Mouse (Mus musculus): ENCODE results near the gene Slc16a5. TPM values are rescaled to one million over a fixed set of nuclear protein-coding genes. Genes with fewer than 3 reads are reported as not detected.

Gene Slc16a5
- polyA plus RNA-seq (2017; shearing (Covaris generic)) = 11.8 TPM

GRCm38 (mm10) chr11:115462243-115462891 is at the start of gene Slc16a5:
TSS of gene Slc16a5 (plus strand) at chr11:115462474.

GRCm38 (mm10) chr11:115419531-115420237 is 42.6 kb upstream of the Slc16a5 start, which contains the start of the genes Atp5h and Kctd2:
TSS of gene Atp5h (minus strand) at chr11:115419962.
TSS of gene Kctd2 (plus strand) at chr11:115420128.

GRCm38 (mm10) chr11:115439906-115440595 is 22.2 kb upstream of the Slc16a5 start, which contains the start of gene Trim80:
TSS of gene Trim80 (plus strand) at chr11:115440545.

GRCm38 (mm10) chr11:115475025-115475757 is 12.9 kb downstream of the Slc16a5 start, which contains the start of gene Armc7:
TSS of gene Armc7 (plus strand) at chr11:115475667.

GRCm38 (mm10) chr11:115491356-115492083 is 29.2 kb downstream of the Slc16a5 start, which contains the start of gene Nt5c:
TSS of gene Nt5c (minus strand) at chr11:115491862.

GRCm38 (mm10) chr11:115514238-115514663 is 52.0 kb downstream of the Slc16a5 start, which contains the start of gene Jpt1:
TSS of gene Jpt1 (minus strand) at chr11:115514387.

Other genes starting within 250 kb of the Slc16a5 start
- gene Grin2c, start 195.2 kb upstream of the Slc16a5 start, polyA plus RNA-seq (2017; shearing (Covaris generic)) = not detected
- gene Fdxr, start 185.4 kb upstream of the Slc16a5 start, polyA plus RNA-seq (2017; shearing (Covaris generic)) = 31.7 TPM
- 0.96 TPM for gene Fads6, start 164.8 kb upstream of the Slc16a5 start, polyA plus RNA-seq (2017; shearing (Covaris generic))
- gene Otop2, start 155.3 kb upstream of the Slc16a5 start, polyA plus RNA-seq (2017; shearing (Covaris generic)) = not detected
- not detected for gene Ush1g, start 140.4 kb upstream of the Slc16a5 start, polyA plus RNA-seq (2017; shearing (Covaris generic))
- not detected for gene Otop3, start 127.7 kb upstream of the Slc16a5 start, polyA plus RNA-seq (2017; shearing (Covaris generic))
- gene Hid1, start 94.7 kb upstream of the Slc16a5 start, polyA plus RNA-seq (2017; shearing (Covaris generic)) = 7.6 TPM
- 0.12 TPM for gene Cdr2l, start 80.6 kb upstream of the Slc16a5 start, polyA plus RNA-seq (2017; shearing (Covaris generic))
- gene Mrpl58, start 58.7 kb upstream of the Slc16a5 start, polyA plus RNA-seq (2017; shearing (Covaris generic)) = 153 TPM
- gene Atp5h, start 42.5 kb upstream of the Slc16a5 start, polyA plus RNA-seq (2017; shearing (Covaris generic)) = 651 TPM
- 81.2 TPM for gene Kctd2, start 42.3 kb upstream of the Slc16a5 start, polyA plus RNA-seq (2017; shearing (Covaris generic))
- gene Trim80, start 21.9 kb upstream of the Slc16a5 start, polyA plus RNA-seq (2017; shearing (Covaris generic)) = not detected
- 98.4 TPM for gene Armc7, start 13.2 kb downstream of the Slc16a5 start, polyA plus RNA-seq (2017; shearing (Covaris generic))
- 365 TPM for gene Nt5c, start 29.4 kb downstream of the Slc16a5 start, polyA plus RNA-seq (2017; shearing (Covaris generic))
- gene Jpt1, start 51.9 kb downstream of the Slc16a5 start, polyA plus RNA-seq (2017; shearing (Covaris generic)) = 576 TPM
- 758 TPM for gene Sumo2, start 73.8 kb downstream of the Slc16a5 start, polyA plus RNA-seq (2017; shearing (Covaris generic))
- gene Nup85, start 102.0 kb downstream of the Slc16a5 start, polyA plus RNA-seq (2017; shearing (Covaris generic)) = 90.4 TPM
- 63.3 TPM for gene Mrps7, start 141.5 kb downstream of the Slc16a5 start, polyA plus RNA-seq (2017; shearing (Covaris generic))
- 57.3 TPM for gene Gga3, start 141.6 kb downstream of the Slc16a5 start, polyA plus RNA-seq (2017; shearing (Covaris generic))
- 174 TPM for gene Mif4gd, start 150.5 kb downstream of the Slc16a5 start, polyA plus RNA-seq (2017; shearing (Covaris generic))
- 63.2 TPM for gene Slc25a19, start 165.8 kb downstream of the Slc16a5 start, polyA plus RNA-seq (2017; shearing (Covaris generic))
- 198 TPM for gene Grb2, start 246.1 kb downstream of the Slc16a5 start, polyA plus RNA-seq (2017; shearing (Covaris generic))

All from CD4-positive, CD25-positive, alpha-beta regulatory T cell (primary cell).